Mouse (Mus musculus) heart, postnatal 0 days (tissue): Measurements from ENCODE around the gene Themis2. TPM values are rescaled to one million over a fixed set of nuclear protein-coding genes. Genes with fewer than 3 reads are reported as not detected.
A peak's percentile ranks its signal among the peaks of the same experiment; 100 is the strongest.

ENCODE experiments used
- ATAC-seq: fragments of 200-750 bp; cut with Nextera tagmentation; 2 replicates; pipeline ENCODE4 v1.8.0; 2017; ENCODE audit warnings: low read depth, moderate number of reproducible peaks, moderate library complexity; ENCODE audit not compliant: insufficient read depth
- DNase-seq: peaks from one replicate; pipeline ENCODE4 v3.0.0-alpha.2; 2016; ENCODE audit warnings: low spot score
- H3K27ac ChIP-seq: fragments of 300-500 bp; sonication (generic); 2 replicates; pipeline ENCODE4 v1.5.1; 2014; ENCODE audit warnings: low read depth, mild to moderate bottlenecking
- H3K27me3 ChIP-seq: fragments of 300-500 bp; sonication (generic); 2 replicates; pipeline ENCODE4 v1.6.1; 2014; ENCODE audit warnings: low read length, mixed read lengths; ENCODE audit not compliant: control insufficient read depth, insufficient read depth
- H3K36me3 ChIP-seq: fragments of 300-500 bp; sonication (generic); replicated peaks from 2 replicates; pipeline ENCODE4 v1.6.1; 2014; ENCODE audit warnings: low read length, mixed read lengths; ENCODE audit not compliant: control insufficient read depth, insufficient read depth
- H3K4me1 ChIP-seq: fragments of 300-500 bp; sonication (generic); 2 replicates; pipeline ENCODE4 v1.6.1; 2014; ENCODE audit warnings: antibody characterized with exemption; ENCODE audit not compliant: control insufficient read depth, insufficient read depth
- H3K4me2 ChIP-seq: fragments of 300-500 bp; sonication (generic); 2 replicates; pipeline ENCODE4 v1.6.1; 2014; ENCODE audit warnings: low read depth, mild to moderate bottlenecking, low read length, moderate library complexity
- H3K4me3 ChIP-seq: fragments of 300-500 bp; sonication (generic); 2 replicates; pipeline ENCODE4 v1.5.1; 2014; ENCODE audit warnings: low read depth, low read length
- H3K9ac ChIP-seq: fragments of 300-500 bp; sonication (generic); replicated peaks from 2 replicates; pipeline ENCODE4 v1.6.1; 2014; ENCODE audit warnings: low read depth, low read length, mixed read lengths
- H3K9me3 ChIP-seq: fragments of 300-500 bp; sonication (generic); replicated peaks from 2 replicates; pipeline ENCODE4 v1.6.1; 2016; ENCODE audit warnings: low read length; ENCODE audit not compliant: control insufficient read depth
- CTCF ChIP-seq: IDR thresholded peaks from 2 replicates; pipeline ENCODE4 v1.5.1; 2016; ENCODE audit warnings: antibody characterized with exemption, control low read depth, low read depth
- EP300 ChIP-seq: IDR thresholded peaks from 2 replicates; pipeline ENCODE4 v1.6.1; 2016; ENCODE audit warnings: antibody characterized with exemption, low read depth
- WGBS: fragments of 180-500 bp; shearing (Covaris S2); extraction: QIAGEN DNeasy Blood & Tissue Kit; methylation state at CpG from one replicate; pipeline ENCODE4 v1.1.7; 2014; 5-methylcytosine and 5-hydroxymethylcytosine counted together
- polyA plus RNA-seq: library from polyadenylated mRNA; unstranded; fragments of >200 nt; fragmentation: Nextera tagmentation; extraction: Ambion mirVana; gene quantifications from 2 replicates; pipeline ENCODE4 v1.2.1, GENCODE M21; 2015
- total RNA-seq: library from RNA; depleted of rRNA; stranded (reverse); fragments of >200 nt; gene quantifications from 2 replicates; pipeline ENCODE4 v1.2.3, GENCODE M21; 2014; ENCODE audit warnings: low replicate concordance; rRNA removed

Gene Themis2
- 0.73 and 1.2 TPM in 2 replicates for total RNA-seq
- 0.78 and 1.1 TPM in 2 replicates for polyA plus RNA-seq

GRCm38 (mm10) chr4:132796196-132796886 is at the start of gene Themis2:
Gene Themis2, minus strand, starts transcription at chr4:132796387.
- 2% methylated on average over 21 of the region's 21 CpGs for WGBS
- no peak for DNase-seq
- ATAC-seq: no peak
- H3K4me3 ChIP-seq: peak within 1 kb of the TSS; percentile 41
- no peak within 1 kb of the TSS for H3K9ac ChIP-seq
- no peaks in the 10 kb centered on the region for H3K36me3 ChIP-seq
- H3K4me1 ChIP-seq: no peaks in the 10 kb centered on the region
- H3K4me2 ChIP-seq: peak within 1 kb of the TSS; percentile 55
- peaks cover 7% of the 10 kb centered on the region; the same call in 1 of the 2 replicates for H3K27me3 ChIP-seq
- H3K27ac ChIP-seq: no peak within 1 kb of the TSS
- TF ChIP-seq EP300 (no peak), CTCF (no peak)
- no peaks in the 10 kb centered on the region for H3K9me3 ChIP-seq

- TF ChIP-seq EP300 (no peak), CTCF (no peak)
- Histone ChIP-seq H3K4me3 (peak overlapping the region; percentile 81; the same call in 1 of the 2 replicates), H3K9ac (no peak overlapping the region), H3K9me3 (no peaks in the 10 kb centered on the region), H3K27me3 (no peaks in the 10 kb centered on the region), H3K4me1 (peaks cover 14% of the 10 kb centered on the region), H3K4me2 (peak overlapping the region; percentile 98), H3K27ac (no peak overlapping the region), H3K36me3 (peaks cover 21% of the 10 kb centered on the region)
- 84% methylated on average over 1 of the region's 1 CpGs for WGBS
- DNase-seq (no peak), ATAC-seq (no peak)
These were observed 47.5 kb upstream of the Themis2 start for GRCm38 (mm10) chr4:132843705-132844071.

- peak within 1 kb of the TSS; percentile 81 for H3K4me3 ChIP-seq
- H3K9me3 ChIP-seq: no peaks in the 10 kb centered on the region
- H3K27ac ChIP-seq: peak within 1 kb of the TSS; percentile 73
- H3K27me3 ChIP-seq: no peaks in the 10 kb centered on the region
- peak within 1 kb of the TSS; percentile 87 for H3K9ac ChIP-seq
- H3K4me1 ChIP-seq: peaks cover 14% of the 10 kb centered on the region
- ATAC-seq (peak; percentile 100), DNase-seq (peak; percentile 97)
- peak; percentile 51 for TF ChIP-seq CTCF
- no peak for TF ChIP-seq EP300
- 1% methylated on average over 40 of the region's 40 CpGs for WGBS
- H3K4me2 ChIP-seq: peak within 1 kb of the TSS; percentile 98
- H3K36me3 ChIP-seq: peaks cover 26% of the 10 kb centered on the region
These were observed 47.0 kb upstream of the Themis2 start, which contains the start of gene Ppp1r8 for GRCm38 (mm10) chr4:132842970-132843704. Gene Ppp1r8, minus strand, starts transcription at chr4:132843169.

GRCm38 (mm10) chr4:132842281-132842906 is 46.2 kb upstream of the Themis2 start:
- ATAC-seq: peak; percentile 4; the same call in 1 of the 2 replicates
- Histone ChIP-seq H3K27me3 (no peaks in the 10 kb centered on the region), H3K4me1 (peaks cover 14% of the 10 kb centered on the region), H3K27ac (peak overlapping the region; percentile 73), H3K36me3 (peaks cover 29% of the 10 kb centered on the region), H3K4me2 (peak overlapping the region; percentile 98), H3K9me3 (no peaks in the 10 kb centered on the region), H3K9ac (peak overlapping the region; percentile 87), H3K4me3 (peak overlapping the region; percentile 81)
- TF ChIP-seq CTCF: no peak
- no peak for TF ChIP-seq EP300
- WGBS: under 1% methylated on average over 30 of the region's 30 CpGs
- peak; percentile 7 for DNase-seq

- WGBS: 87% methylated on average over 3 of the region's 3 CpGs
- Histone ChIP-seq H3K4me3 (peak overlapping the region; percentile 81; the same call in 1 of the 2 replicates), H3K27ac (no peak overlapping the region), H3K9ac (no peak overlapping the region), H3K4me1 (peaks cover 14% of the 10 kb centered on the region), H3K9me3 (no peaks in the 10 kb centered on the region), H3K27me3 (no peaks in the 10 kb centered on the region), H3K4me2 (peak overlapping the region; percentile 98), H3K36me3 (peaks cover 38% of the 10 kb centered on the region)
- ATAC-seq: no peak
- TF ChIP-seq CTCF (no peak), EP300 (no peak)
- DNase-seq: no peak
These were observed 45.3 kb upstream of the Themis2 start for GRCm38 (mm10) chr4:132841493-132841892.
